Mouse (Mus musculus): ENCODE results near the gene Elmo1.

DNA sequence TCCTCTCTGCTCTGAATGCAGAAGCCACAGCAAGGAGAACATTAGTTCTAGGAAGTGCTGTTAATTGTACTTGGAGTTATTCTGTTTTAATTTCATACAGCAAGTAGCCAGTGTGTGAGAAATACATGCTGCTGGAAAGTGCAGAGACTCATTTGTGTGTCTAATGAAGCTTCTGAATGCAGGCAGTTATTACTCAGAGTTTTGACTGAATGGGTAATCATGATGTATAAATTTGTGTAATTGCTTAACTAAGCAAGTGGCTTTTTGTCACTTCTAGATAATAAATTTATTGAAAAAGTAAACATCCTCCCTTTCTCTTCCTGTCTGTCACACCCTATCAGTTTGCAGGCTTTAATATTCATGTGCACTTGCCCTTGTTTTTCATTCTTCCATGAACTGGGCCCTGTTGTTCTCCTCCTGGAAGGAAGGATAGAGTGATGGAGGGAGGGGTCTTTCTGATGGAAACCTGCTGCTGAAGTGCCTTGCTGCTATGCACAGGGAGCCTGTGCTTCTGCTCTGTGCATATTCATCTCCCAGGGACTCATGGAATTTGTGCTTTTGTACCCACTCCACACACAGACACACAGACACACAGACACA lies 159.8 kb downstream of the Elmo1 start:
- TF ChIP-seq CTCF (conservative IDR thresholded peaks at IDR 0.05 in 1 of 2, IDR thresholded peaks at IDR 0.05 in 1 of 2; ENCODE audit: low read depth in 2 of 2, low read length in 2 of 2) (no peak), ZNF384 (IDR thresholded peaks at IDR 0.05; ENCODE audit: low read depth, low read length) (no peak), NRF1 (IDR thresholded peaks at IDR 0.05; ENCODE audit: low read depth, low read length) (no peak), ZKSCAN1 (IDR thresholded peaks at IDR 0.05; ENCODE audit: borderline replicate concordance, low read depth, low read length) (no peak)
